Mouse (Mus musculus) monocyte, adult 5-6 weeks (primary cell): ENCODE measurements around the gene Neurl1b. TPM values are rescaled to one million over a fixed set of nuclear protein-coding genes. Genes with fewer than 3 reads are reported as not detected.

Experiments used
- ATAC-seq: fragments of 153-309, 156-312 bp; replicated peaks from 2 replicates; pipeline ENCODE4 v1.8.0; 2017; ENCODE audit warnings: mild to moderate bottlenecking; ENCODE audit not compliant: low TSS enrichment, insufficient number of reproducible peaks, severe bottlenecking, poor library complexity, low FRiP score
- total RNA-seq: library from RNA; stranded (forward); fragments of 200-1000, 200-491, 200-594 nt; gene quantifications from 3 replicates; pipeline ENCODE4 v1.2.3, GENCODE M21; 2017

The Neurl1b gene
- 0.11 to 0.29 TPM in 2 of 3 replicates, not detected in the other for total RNA-seq

GRCm38 (mm10) chr17:26414523-26415354 is at the start of gene Neurl1b:
Neurl1b (plus strand) TSS chr17:26414829.
- no peak for ATAC-seq

DNA sequence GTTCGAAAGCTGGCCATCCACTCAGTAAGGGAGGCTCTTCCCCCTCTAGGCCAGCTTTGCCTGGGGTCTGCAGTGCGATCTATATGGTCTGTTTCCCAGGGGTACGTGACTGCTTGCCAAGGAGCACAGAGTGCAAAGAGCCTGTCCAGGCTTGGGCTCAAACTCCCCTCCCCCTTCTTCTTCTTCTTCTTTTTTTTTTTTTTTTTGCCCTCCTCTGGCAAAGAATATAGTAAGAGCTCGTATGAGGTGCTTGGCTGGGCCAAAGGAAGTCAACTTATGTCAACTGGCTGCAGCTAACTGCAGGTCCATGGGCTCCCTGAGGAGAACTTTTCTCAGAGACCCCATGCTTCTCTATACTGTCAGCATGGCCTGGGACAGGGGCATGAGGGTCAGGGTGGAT is 47.8 kb upstream of the Neurl1b start:
- ATAC-seq: no peak

GRCm38 (mm10) chr17:26368336-26368992 is 46.2 kb upstream of the Neurl1b start:
- no peak for ATAC-seq

DNA sequence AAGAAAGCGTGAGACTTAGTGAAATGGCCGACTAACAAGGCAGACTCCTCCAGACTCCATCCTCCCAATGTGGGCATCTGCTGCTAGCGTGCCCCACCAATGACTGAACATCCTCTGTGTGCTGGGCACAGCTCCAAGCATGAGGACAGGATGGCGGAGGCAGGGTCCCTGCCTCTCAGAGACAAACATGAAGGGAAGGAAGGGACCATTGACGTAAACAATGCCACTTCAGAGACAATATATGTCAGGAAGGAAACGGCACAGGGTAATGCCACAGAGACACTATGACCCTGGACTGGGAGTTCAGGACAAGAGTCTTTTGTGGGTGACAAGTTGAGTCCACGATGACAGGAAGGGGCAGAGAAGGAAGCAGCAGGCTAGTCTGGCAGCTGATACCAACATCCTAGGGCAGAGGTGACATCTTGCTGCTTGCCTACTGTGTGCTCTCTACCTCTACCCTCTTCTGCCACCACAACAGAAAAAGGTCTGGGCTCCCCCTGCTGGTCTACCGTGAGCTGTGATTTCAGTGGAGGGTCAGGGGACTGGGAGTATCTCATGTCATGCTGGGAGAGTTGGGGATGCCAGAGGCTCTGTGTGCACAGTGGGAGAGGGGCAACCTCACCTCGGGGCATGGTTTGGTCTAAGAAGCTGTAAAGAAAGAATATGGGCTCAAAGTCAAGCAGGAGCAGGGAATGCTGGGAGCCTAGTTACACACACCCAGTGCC is 43.9 kb upstream of the Neurl1b start:
- ATAC-seq: no peak

- no peak for ATAC-seq
Observed at GRCm38 (mm10) chr17:26371246-26371535, 43.4 kb upstream of the Neurl1b start.

GRCm38 (mm10) chr17:26373211-26373610 is 41.4 kb upstream of the Neurl1b start:
- ATAC-seq: no peak

- no peak for ATAC-seq
Observed at GRCm38 (mm10) chr17:26376416-26376815, 38.2 kb upstream of the Neurl1b start.

DNA sequence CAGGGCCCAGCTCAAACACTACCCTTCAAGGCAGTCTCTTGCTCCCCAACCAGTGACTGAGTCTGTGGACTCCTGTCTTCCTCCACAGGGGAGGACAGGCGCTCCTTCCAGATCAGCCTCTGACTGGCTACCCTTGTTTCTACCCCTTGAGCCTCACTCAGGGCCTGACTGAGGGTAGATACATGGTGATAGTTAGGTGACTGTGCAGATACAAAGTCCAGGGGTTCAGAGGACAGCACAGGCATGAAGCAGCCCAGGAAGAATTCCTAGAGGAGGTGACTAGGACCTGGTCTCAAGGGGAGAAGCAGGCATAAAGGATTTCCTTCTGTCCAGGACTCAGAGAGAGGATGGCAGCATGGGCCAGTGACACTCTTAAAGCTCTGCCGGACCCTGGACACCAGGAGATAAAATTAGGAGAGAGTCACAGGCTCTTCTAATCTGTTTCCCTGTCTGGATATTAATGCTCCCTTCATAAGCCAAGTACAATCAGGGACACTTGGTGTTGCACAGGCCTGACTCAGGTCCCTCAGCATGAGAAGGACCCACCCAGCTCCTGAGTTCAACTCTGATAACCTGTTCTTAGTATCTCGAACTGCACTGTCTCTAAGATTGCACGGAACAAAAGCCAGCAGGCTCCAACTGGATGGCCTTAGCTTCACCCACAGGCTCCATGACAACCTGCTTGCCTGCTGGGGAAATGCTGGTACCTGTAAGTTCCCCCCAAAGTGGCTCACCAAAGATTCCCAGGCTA is 37.5 kb upstream of the Neurl1b start:
- ATAC-seq: no peak

DNA sequence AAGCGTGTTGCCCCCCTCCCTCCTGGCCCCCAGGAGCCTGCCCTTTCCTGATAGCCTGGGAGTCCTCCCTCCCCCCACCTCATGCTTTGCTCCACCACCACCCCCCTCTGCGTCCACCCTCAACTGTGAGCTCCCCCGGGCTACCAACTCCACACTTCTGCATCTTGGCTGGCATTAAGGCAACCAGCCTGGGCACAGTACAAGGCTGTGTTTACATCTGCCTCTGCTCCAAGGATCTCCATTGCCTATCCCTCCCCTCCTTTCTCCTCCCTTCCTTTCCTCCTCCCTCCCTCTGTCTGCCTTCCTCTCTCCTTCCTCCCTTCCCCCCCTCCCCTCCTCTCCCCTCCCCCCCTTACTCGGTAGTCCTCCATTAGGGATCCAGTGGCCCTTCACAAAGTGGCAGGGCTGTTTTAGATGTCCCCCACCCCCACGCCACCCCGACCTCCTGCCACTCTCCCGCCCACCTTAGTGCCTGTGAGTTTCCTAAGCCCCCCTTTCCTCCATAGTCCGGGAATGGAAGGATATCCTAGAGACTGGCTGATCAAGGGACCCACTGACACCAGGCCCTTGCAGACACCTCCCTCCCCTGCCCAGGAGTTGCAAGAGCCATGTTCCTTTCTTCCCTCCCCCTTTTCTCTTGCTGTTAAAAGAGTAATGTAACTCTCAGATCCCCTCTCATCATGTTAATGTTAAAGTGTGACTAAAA is 34.2 kb upstream of the Neurl1b start:
- ATAC-seq: no peak

DNA sequence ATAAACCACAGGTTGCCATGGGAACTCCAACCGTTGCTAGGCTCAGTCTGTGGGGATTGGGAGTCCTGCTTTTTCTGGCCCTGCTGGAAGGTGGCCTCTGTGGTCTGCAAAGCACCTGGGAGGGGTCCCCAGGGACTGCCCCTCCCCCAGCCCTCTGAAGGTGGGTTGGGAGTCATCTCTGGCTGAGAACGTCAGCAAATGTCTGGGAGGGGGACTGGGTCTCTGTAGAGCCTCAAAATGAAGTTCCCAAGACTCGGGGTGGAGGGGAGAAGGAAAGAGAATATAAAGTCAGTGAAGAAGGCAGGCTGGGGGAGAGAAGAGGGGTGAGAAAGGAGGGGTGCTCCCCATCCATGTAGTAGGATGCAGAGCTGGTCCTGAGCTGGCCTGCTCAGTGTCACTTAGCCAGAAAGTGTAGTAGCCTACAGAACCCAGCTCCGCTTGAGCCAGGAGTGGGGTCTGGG is 33.6 kb upstream of the Neurl1b start:
- ATAC-seq: no peak

DNA sequence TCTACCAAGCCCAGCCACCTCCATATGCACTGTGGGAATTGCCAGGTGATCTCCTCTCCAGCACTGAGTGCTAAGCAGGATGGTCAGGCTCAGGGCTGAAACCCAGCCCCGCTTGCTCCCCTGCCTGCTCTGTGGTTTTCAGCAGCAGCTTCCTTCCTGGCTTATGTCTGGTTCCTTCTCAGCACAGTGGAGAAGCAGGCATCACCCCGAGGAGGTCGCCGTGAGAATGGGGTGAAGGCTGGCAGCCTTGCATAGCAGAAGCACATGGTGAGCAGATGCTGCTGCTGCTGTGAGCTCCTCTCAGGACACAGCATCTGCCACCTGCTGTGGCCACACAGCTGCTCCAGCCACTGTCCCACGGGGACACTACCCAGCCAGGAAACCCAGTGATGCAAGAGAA is 33.0 kb upstream of the Neurl1b start:
- no peak for ATAC-seq

DNA sequence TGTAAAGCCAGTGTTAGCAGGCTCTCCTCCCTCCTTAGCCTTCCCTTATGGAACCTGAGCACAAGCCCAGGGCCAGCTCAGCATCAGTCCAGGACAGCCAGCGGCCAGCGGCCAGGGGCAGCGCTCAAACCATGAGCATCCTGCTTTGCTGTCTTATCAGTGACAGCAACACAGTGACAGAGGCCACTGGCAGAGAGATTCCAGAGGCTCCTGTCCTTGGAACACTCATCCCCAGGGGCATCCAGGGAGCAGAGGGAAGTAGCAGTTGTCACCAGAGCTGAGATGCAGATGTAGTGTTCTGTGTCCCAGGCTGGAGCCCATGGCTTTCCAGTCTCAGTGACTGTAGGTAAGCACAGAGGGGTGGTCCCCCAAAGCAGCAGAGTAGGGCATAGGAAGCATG is 32.5 kb upstream of the Neurl1b start:
- ATAC-seq: no peak

GRCm38 (mm10) chr17:26382687-26383086 is 31.9 kb upstream of the Neurl1b start:
- ATAC-seq: no peak

- ATAC-seq: no peak
Observed at GRCm38 (mm10) chr17:26384111-26384510, 30.5 kb upstream of the Neurl1b start.

DNA sequence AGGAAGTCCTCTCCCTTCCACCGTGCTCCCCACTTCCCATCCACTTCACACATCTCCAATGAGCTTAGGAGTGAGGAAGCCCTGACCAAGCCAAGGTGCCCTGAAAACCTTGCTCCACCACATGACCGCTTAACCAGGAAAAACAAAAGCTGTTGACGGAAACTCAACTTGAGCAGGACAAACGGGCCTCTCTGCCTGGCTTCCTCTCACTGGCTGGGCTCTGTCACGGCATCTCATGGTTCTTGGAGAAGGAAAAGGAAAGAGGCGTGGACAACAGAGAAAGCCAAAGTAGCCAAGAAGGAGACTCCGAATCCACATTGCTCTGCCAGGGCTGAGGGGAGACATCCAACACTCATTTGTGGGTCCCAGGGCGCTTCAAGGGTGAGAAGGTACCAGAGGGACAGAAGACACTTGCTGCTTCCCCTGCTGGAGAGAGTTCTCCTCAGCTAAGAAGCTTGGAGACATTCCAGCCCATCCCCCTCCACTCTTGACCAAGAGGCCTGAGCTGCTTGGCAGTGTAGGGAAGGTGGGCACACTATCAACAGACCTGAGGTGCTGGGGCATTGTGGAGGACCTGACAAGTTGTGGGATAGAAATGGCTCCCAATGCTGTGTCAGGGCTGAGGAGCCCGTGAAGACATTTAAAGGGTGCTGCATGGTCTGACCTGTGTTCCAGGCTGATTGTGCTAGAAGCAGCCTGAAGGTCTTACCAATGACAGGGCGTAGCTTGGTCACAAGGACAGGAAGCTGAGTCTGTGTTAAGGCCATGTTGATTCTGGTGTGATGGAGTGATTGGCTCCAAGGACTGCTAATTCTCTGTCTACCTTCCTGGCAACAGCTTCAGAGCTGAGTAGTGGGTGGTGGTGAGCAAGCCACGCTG is 29.1 kb upstream of the Neurl1b start:
- ATAC-seq: no peak

DNA sequence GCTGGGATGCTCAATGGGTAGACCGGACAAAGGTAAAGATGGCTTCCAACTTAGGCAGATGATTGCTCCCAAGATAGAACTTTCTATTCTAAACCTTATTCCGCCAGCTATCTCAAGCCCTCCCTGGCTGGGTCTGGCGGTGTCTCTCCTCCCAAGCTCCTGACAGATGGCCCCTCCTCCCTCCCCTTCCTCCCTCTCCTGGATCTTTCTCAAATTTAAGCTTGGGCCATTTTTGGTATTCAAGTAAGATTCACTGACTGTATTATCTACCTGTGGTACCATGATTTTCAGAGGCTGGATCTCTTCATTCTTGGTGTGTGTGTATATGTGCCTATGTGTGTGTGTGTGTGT is 28.5 kb upstream of the Neurl1b start:
- ATAC-seq: no peak

DNA sequence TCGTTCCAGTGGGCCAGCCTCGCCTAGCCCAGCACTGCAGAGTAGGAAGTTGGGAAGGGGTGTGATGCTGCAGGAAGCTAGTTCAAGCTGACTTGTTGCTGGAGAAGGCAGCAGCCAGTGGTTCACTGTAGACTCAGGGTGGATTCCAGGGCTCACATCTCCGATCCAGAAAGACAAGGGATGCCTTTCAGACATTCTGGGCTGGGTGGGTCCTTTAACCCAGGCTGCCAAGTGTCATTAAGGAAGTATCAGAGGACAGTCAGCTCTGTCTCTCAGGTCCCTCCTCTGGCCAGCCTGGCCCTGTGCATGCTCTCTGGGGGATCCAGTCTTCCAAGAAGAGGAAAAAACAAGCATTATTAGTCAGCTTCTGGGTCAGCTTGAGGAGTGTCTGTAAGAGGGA is 26.5 kb upstream of the Neurl1b start:
- ATAC-seq: no peak

DNA sequence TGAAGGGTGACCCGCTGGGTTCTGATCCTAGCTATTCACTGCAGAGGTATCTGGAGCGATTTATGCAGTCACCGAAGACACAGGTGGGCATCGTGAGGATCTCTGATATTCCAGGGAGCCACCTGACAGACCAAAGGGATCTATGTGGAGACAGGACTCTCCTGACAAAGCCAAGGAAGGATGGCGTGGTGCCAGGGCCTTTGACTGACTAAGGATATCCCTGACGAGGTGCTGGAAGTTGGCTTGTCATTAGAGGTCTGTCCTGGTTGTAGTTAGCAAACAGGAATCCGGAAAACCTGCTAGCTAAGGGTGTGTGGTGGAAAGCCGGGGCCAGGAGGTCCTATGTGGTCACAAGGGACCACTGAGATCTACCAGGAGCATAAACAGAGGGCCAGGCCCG is 25.4 kb upstream of the Neurl1b start:
- ATAC-seq: no peak
